23 mouse cellular contexts compared by ENCODE assay signal in the genomic region with DNA sequence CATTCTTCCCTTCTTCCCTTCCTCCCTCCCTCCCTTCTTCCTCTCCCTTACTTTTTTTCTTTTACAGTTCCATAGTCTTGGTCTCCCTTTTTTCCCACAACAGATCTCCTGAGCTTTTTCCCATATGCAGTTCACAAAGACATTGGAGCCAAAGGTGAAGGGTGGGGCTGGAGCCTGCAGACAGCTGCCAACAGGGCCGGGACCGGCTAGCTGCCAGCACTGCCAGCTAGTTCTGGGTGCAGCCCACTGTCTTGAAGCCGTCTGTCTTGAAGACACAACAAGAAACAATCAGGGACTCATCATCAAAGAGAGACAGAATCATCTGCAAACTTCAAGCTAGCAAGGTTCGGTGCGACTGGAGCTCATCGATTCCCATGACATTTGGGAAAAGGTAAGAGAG.
DNase-seq lines count a peak whose midpoint lies in the region; TF ChIP-seq lines count a peak whose summit lies in the region.
"Had no signal": no experiment of that assay in that cellular context is flagged by ENCODE, and none has a peak within 500 bp of the region (broad histone marks: within the 10 kb centered on the region; RNA-seq: fewer than 3 reads in every experiment).

No protein-coding gene starts in this region.

- no peaks in the 10 kb centered on the region for H3K79me2 ChIP-seq in myocyte (ENCODE audit: control insufficient read depth, insufficient read depth)

- no peaks in the 10 kb centered on the region for H3K27me3 ChIP-seq in myocyte (ENCODE audit: control insufficient read depth, insufficient read depth, insufficient read length)
- H3K27me3 ChIP-seq: CH12.LX; forebrain, embryonic 12.5 days; forebrain, embryonic 15.5 days; hindbrain, embryonic 12.5 days; hindbrain, embryonic 15.5 days; Patski had no signal

- intact Hi-C loops in gastrocnemius, postnatal 14 days (cut with DNase I; ENCODE audit: low total_unique reads) = no loop called here

- peak; percentile 15 for DNase-seq in adrenal gland, postnatal 10 days
- DNase-seq in adrenal gland, postnatal 25 days = no peak
- peak; percentile 10 for DNase-seq in gastrocnemius, postnatal 10 days
- DNase-seq in gastrocnemius, postnatal 14 days = no peak
- no peak for DNase-seq in natural killer cell, adult 2 months (ENCODE audit: low spot score in 2 of 2)
- DNase-seq: adrenal gland, adult 8-10 months; B cell, adult 2 months; cerebellum, adult 11-12 months; cerebellum, adult 8-10 months; embryo, embryonic 11 days; heart, adult 11 months had no signal

- H3K36me3 ChIP-seq in myocyte (ENCODE audit: control insufficient read depth, insufficient read depth) = no peaks in the 10 kb centered on the region
- H3K36me3 ChIP-seq: embryonic facial prominence, embryonic 10.5 days; embryonic facial prominence, embryonic 13.5 days; forebrain, embryonic 12.5 days; forebrain, embryonic 15.5 days; G1E; hindbrain, embryonic 12.5 days; hindbrain, embryonic 15.5 days had no signal

- peak overlapping the region; percentile 18 for H3K4me2 ChIP-seq in myocyte (ENCODE audit: low read depth)
- H3K4me2 ChIP-seq: embryonic facial prominence, embryonic 13.5 days; forebrain, embryonic 12.5 days; forebrain, embryonic 15.5 days; heart, embryonic 11.5 days; hindbrain, embryonic 12.5 days; hindbrain, embryonic 15.5 days had no signal

- no peak for TF ChIP-seq POLR2A in myocyte (IDR thresholded peaks at IDR 0.05; ENCODE audit: insufficient read length, low read depth)

- H3K4me3 ChIP-seq in myocyte = no peak overlapping the region
- H3K4me3 ChIP-seq: embryonic facial prominence, embryonic 10.5 days; embryonic facial prominence, embryonic 13.5 days; erythroblast, embryonic 14.5 days; forebrain, embryonic 12.5 days; forebrain, embryonic 15.5 days; hindbrain, embryonic 12.5 days; hindbrain, embryonic 15.5 days had no signal

- H3ac ChIP-seq in myocyte (ENCODE audit: control insufficient read depth, insufficient read length) = no peak overlapping the region

TF ChIP-seq in myocyte, 11 proteins besides CTCF, POLR2A, EP300 and RAD21:
- TF ChIP-seq MAX (IDR thresholded peaks at IDR 0.05; ENCODE audit: low read depth) (no peak), E2F4 (IDR thresholded peaks at IDR 0.05; ENCODE audit: insufficient read depth) (no peak), TCF12 (IDR thresholded peaks at IDR 0.05; ENCODE audit: insufficient read depth, poor library complexity, severe bottlenecking) (no peak), MYOG (IDR thresholded peaks at IDR 0.05; ENCODE audit: control insufficient read depth in 1 of 3, insufficient read depth in 1 of 3, insufficient read length in 2 of 3, low read depth in 2 of 3) (peak in 1 of 3 experiments; percentile 51), CEBPB (IDR thresholded peaks at IDR 0.05; ENCODE audit: insufficient read depth, poor library complexity, severe bottlenecking) (no peak), SRF (IDR thresholded peaks at IDR 0.05; ENCODE audit: control insufficient read depth, insufficient read length, low read depth) (no peak), MYOD1 (IDR thresholded peaks at IDR 0.05; ENCODE audit: control insufficient read depth in 1 of 3, insufficient read length in 2 of 3, low read depth in 2 of 3) (peak in 2 of 3 experiments; percentile 32 to 45), REST (IDR thresholded peaks at IDR 0.05; ENCODE audit: insufficient read depth, insufficient read length) (no peak), POLR2AphosphoS2 (IDR thresholded peaks at IDR 0.05; ENCODE audit: insufficient read length, low read depth) (no peak), USF1 (IDR thresholded peaks at IDR 0.05; ENCODE audit: low read depth) (no peak)

Comparison
In these comparisons a context has a peak if more than half of its experiments do, and no peak if none do; other contexts are left out.
1. DNase-seq: peak in adrenal gland, postnatal 10 days (single experiment) and gastrocnemius, postnatal 10 days (single experiment); none in adrenal gland, postnatal 25 days (single experiment), gastrocnemius, postnatal 14 days (single experiment) and natural killer cell, adult 2 months (0 of 2).